Mouse (Mus musculus) G1E-ER4 (cell line): Measurements from ENCODE around the gene Ric8a. TPM values are rescaled to one million over a fixed set of nuclear protein-coding genes. Genes with fewer than 3 reads are reported as not detected.

Experiments used
- GATA1 ChIP-seq: IDR thresholded peaks from one replicate; pipeline ENCODE4 v1.8.0; 2012; ENCODE audit warnings: low read length, inconsistent platforms
- polyA plus RNA-seq: library from polyadenylated mRNA; stranded (reverse); fragments of >175 nt; gene quantifications from 2 replicates; pipeline ENCODE4 v1.2.3, GENCODE M21; 2012

Ric8a gene
- polyA plus RNA-seq, 1 experiment = 39.1 TPM

- no peak for TF ChIP-seq GATA1
Observed at GRCm38 (mm10) chr7:140839556-140839955, 17.2 kb upstream of the Ric8a start.

- TF ChIP-seq GATA1 = no peak
Observed at GRCm38 (mm10) chr7:140840750-140841735, 15.7 kb upstream of the Ric8a start.

DNA sequence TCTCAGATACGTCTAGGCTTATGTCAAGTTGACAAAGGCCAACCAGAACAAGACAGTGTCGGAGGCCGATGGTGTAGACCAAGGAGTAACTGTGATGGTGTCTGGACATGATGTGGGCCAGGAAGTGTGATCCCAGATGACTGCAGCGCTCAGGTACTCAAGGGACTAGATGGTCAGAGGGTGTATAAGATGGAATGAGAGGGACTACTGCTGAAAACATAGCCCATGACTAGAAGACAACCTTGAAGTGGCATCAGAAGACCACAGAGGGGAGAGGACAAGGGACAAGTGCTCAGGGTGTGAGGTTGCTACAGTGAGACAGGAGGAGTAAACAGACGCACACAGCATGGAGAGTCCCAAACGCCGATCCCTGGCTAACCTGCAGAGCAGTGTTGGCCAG is 13.0 kb upstream of the Ric8a start:
- TF ChIP-seq GATA1 = no peak

- no peak for TF ChIP-seq GATA1
Observed at GRCm38 (mm10) chr7:140844905-140845665, 11.7 kb upstream of the Ric8a start, which contains the start of gene Scgb1c1. Scgb1c1 (plus strand) TSS chr7:140845547.

DNA sequence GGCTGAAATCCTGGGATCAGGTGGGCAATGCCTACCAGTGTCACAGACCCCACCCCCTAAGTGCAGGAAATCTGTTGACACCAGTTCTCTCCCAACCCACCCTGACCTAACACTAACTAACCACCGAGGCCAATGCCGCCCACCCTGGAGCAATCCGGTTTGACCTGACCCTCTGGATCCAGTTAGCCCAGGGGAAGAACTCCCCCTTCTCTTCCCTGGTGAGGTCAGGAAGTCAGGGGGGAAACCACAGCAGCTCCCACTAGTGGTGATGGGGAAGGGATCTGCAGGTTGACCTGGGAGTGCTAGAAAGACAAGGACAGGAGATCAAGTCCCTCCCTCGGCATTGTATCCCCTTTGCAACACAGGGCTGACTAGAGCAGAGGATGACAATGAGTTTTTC is 11.1 kb upstream of the Ric8a start:
- TF ChIP-seq GATA1 = no peak

- peak; percentile 41 for TF ChIP-seq GATA1
Observed at GRCm38 (mm10) chr7:140846676-140847075, 10.1 kb upstream of the Ric8a start.

DNA sequence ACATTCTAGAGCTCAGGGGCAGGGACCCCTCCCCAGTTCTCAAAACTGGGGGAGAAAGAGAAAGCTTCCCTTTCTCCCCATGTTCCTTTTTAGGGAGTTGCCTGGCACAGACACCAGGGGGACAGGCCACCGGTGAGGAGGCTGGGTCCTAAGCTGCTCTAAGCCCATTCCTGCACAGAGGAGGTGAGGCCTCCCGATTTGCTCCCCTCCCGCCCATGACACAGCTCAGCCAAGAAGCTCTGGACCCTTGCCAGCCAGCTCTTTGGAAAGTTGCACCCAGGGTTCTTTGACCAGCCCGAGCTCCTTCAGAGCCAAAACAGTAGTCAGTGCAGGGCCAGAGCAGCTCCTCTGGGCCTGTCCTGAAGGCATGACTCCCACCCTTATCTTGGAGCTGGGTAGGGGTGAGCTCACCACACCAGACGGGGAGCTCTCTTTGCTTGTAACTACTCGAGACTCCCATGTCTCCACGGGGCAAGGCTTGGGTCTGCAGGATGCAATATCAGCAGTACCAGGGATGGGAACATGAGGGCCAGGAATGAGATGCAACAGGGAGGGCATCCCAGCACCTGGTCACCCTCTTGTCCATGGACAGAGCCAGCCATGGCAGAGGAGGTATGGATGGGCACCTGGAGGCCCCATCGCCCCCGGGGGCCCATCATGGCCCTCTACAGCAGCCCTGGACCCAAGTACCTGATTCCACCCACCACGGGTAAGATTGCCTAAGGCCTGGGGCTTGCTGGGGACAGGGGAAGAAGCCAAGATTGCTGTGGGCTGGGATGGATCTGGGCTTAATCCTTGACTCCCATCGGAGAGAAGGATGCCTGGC is 8.8 kb upstream of the Ric8a start, which contains the start of gene Odf3:
Gene Odf3 (plus strand): TSS at position 51 of the 826 bp plus-strand sequence.
- TF ChIP-seq GATA1 = no peak

GRCm38 (mm10) chr7:140848591-140848990 is 8.2 kb upstream of the Ric8a start:
- TF ChIP-seq GATA1 = no peak

- no peak for TF ChIP-seq GATA1
Observed at GRCm38 (mm10) chr7:140851916-140852315, 4.8 kb upstream of the Ric8a start.

DNA sequence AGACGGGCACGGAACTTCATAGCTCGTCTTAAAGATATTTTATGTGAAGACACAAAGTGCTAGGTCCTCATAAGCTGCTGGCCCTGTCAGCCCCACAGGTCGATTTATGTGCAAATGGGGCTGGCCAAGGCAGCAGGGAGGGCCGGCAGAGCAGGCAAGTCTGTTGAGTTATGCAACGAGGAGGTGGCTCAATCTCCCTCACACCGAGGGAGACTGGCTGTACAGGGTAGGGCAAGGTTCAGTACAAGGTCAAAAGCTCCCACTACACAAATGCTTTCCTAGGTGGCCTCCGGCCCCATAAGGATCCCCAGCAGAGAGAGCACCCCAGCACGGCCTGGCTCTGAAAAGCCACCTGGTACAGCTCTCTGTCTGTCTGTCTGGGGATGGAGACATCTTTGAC is 3.4 kb upstream of the Ric8a start:
- TF ChIP-seq GATA1 = no peak

DNA sequence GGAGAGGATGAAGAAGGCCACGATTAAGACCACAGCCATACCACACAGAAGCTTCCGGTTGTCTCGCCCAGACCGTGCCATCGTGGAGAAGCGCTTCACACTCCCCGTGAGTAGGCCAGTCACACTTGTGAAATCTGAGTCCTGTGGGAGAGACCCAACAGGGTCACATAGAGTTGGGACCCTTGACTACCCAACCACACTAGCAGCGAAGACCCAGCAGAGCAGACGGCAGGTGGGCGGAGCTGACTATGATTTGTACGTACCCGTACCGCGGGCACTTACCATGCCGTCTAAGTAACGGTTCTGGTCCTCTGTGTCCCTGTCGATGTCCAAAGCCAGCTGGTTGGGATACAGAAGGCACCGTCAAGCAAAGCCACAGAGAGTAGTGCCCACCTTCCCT is 2.3 kb upstream of the Ric8a start:
- TF ChIP-seq GATA1 = no peak

- no peak for TF ChIP-seq GATA1
Observed at GRCm38 (mm10) chr7:140855181-140855580, 1.6 kb upstream of the Ric8a start.

GRCm38 (mm10) chr7:140855860-140856784 is 635 bp upstream of the Ric8a start, which contains the start of gene Gm45785:
Gm45785 (minus strand) TSS chr7:140856331.
- TF ChIP-seq GATA1 = no peak
